ENCODE assay signal across 36 mouse cellular contexts in the genomic region with DNA sequence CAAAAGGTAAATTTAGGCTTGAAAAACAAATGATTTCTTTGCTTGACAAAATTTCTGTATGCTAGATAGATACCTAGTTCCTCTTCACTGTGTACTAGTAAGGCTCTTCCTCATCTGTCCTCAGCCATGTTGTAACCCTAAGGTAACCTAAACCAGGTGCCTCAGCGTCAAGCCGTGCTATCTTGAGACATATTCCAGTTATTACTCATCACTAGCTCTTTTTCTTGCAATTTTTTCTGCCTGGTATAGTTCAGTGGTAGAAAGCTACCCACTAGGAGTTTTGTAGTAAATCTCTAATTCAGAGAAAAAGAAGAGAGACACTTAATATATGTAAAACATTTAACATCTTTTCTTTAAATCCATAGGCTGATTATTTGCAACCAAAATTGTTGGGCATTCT. TPM values are rescaled to one million over a fixed set of nuclear protein-coding genes. Genes with fewer than 3 reads are reported as not detected.
"Had no signal": no experiment of that assay in that cellular context is flagged by ENCODE, and none has a peak within 500 bp of the region (broad histone marks: within the 10 kb centered on the region; RNA-seq: fewer than 3 reads in every experiment).

No protein-coding gene starts in this region.

- H3K27me3 ChIP-seq: heart, embryonic 12.5 days; heart, embryonic 13.5 days; heart, embryonic 15.5 days; hindbrain, embryonic 12.5 days; hindbrain, embryonic 13.5 days; hindbrain, embryonic 15.5 days; intestine, embryonic 15.5 days; kidney, embryonic 15.5 days had no signal

- H3K9ac ChIP-seq: heart, embryonic 12.5 days; heart, embryonic 13.5 days; heart, embryonic 15.5 days; hindbrain, embryonic 12.5 days; hindbrain, embryonic 13.5 days; hindbrain, embryonic 14.5 days; hindbrain, embryonic 15.5 days; intestine, embryonic 15.5 days; kidney, embryonic 15.5 days had no signal

- H3K4me2 ChIP-seq: heart, embryonic 11.5 days; heart, embryonic 12.5 days; heart, embryonic 13.5 days; heart, embryonic 15.5 days; hindbrain, embryonic 12.5 days; hindbrain, embryonic 13.5 days; hindbrain, embryonic 14.5 days; hindbrain, embryonic 15.5 days; intestine, embryonic 15.5 days; kidney, embryonic 15.5 days had no signal

- H3K4me3 ChIP-seq: heart, embryonic 10.5 days; heart, embryonic 12.5 days; heart, embryonic 13.5 days; heart, embryonic 15.5 days; hindbrain, embryonic 10.5 days; hindbrain, embryonic 12.5 days; hindbrain, embryonic 13.5 days; hindbrain, embryonic 15.5 days; intestine, embryonic 15.5 days; kidney, embryonic 15.5 days; layer of hippocampus, adult 2 months; left cerebral cortex, adult 2 months had no signal

- H3K36me3 ChIP-seq: intestine, embryonic 15.5 days had no signal

- H3K27ac ChIP-seq: heart, embryonic 10.5 days; heart, embryonic 13.5 days; heart, embryonic 15.5 days; hindbrain, embryonic 10.5 days; hindbrain, embryonic 12.5 days; hindbrain, embryonic 13.5 days; hindbrain, embryonic 14.5 days; hindbrain, embryonic 15.5 days; intestine, embryonic 15.5 days; kidney, embryonic 15.5 days; kidney, postnatal 0 days; layer of hippocampus, adult 2 months; left cerebral cortex, adult 2 months had no signal

- ATAC-seq: hindbrain, embryonic 16.5 days; inflammation-experienced regulatory T-cells, adult 6 months; intestine, embryonic 15.5 days; intestine, embryonic 16.5 days; intestine, postnatal 0 days had no signal

- H3K9me3 ChIP-seq: heart, embryonic 10.5 days; heart, embryonic 12.5 days; heart, embryonic 13.5 days; heart, embryonic 15.5 days; hindbrain, embryonic 10.5 days; hindbrain, embryonic 12.5 days; hindbrain, embryonic 13.5 days; hindbrain, embryonic 15.5 days; intestine, embryonic 15.5 days; kidney, embryonic 15.5 days had no signal

- H3K4me1 ChIP-seq: heart, embryonic 10.5 days; heart, embryonic 12.5 days; heart, embryonic 13.5 days; heart, embryonic 15.5 days; hindbrain, embryonic 10.5 days; hindbrain, embryonic 12.5 days; hindbrain, embryonic 13.5 days; hindbrain, embryonic 15.5 days; intestine, embryonic 15.5 days; kidney, embryonic 15.5 days had no signal

- DNase-seq: heart, postnatal 10 days; heart, postnatal 14 days; heart, postnatal 36 days; heart, postnatal 4 days; kidney, adult 11 months; kidney, adult 18-20 months; kidney, adult 2 months; kidney, adult 8-10 months; kidney, adult 9 months; kidney, postnatal 10 days; kidney, postnatal 14 days; kidney, postnatal 25 days; kidney, postnatal 36 days; kidney, postnatal 4 days; layer of hippocampus, adult 9-11 months; layer of hippocampus, postnatal 36 days had no signal

RNA-seq across cellular contexts. Expression of a gene that starts 37.6 kb away (rescaled TPM):
- total RNA-seq: hematopoietic stem cell, adult 5-6 weeks had no signal
